In the genomic region with DNA sequence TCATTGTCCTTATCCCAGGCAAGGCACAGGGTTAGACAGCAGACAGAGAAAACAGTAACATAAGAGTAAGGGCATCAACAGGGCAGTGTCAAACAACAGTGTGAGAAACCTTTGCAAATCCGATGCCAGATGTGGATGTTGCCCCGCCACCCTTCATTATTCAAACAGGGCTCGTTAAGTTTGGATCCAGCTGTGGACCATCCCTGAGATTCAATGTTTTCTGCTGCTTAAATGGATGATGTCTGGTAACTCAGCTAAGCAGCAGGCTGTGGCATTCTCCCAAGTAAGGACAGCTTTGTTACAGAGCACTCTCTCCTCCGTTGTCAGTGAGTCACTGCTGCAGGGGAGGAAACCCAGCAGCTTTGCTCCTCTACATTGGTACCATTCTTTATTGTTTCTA, we compare ENCODE assay signal across 19 mouse cellular contexts. TPM values are rescaled to one million over a fixed set of nuclear protein-coding genes. Genes with fewer than 3 reads are reported as not detected.
A peak's percentile ranks its signal among the peaks of the same experiment; 100 is the strongest.
DNase-seq lines count a peak whose midpoint lies in the region; ATAC-seq and TF ChIP-seq lines count a peak whose summit lies in the region.
"Had no signal": no experiment of that assay in that cellular context is flagged by ENCODE, and none has a peak within 500 bp of the region (broad histone marks: within the 10 kb centered on the region; RNA-seq: fewer than 3 reads in every experiment).

No protein-coding gene starts in this region.

- H3K36me3 ChIP-seq in kidney, embryonic 15.5 days: peaks cover 68% of the 10 kb centered on the region
- peaks cover 42% of the 10 kb centered on the region for H3K36me3 ChIP-seq in kidney, embryonic 16.5 days (ENCODE audit: insufficient read depth, low read length)
- H3K36me3 ChIP-seq in forebrain, embryonic 12.5 days (replicated peaks): peaks cover 54% of the 10 kb centered on the region

- no peaks in the 10 kb centered on the region for H3K27me3 ChIP-seq in kidney, embryonic 15.5 days
- H3K27me3 ChIP-seq in kidney, embryonic 16.5 days (ENCODE audit: insufficient read depth, low read length): no peaks in the 10 kb centered on the region
- H3K27me3 ChIP-seq in forebrain, embryonic 12.5 days: no peaks in the 10 kb centered on the region
- H3K27me3 ChIP-seq: embryonic facial prominence, embryonic 12.5 days had no signal

- H3K9me3 ChIP-seq in kidney, embryonic 15.5 days (replicated peaks): no peaks in the 10 kb centered on the region
- no peaks in the 10 kb centered on the region for H3K9me3 ChIP-seq in kidney, embryonic 16.5 days (ENCODE audit: low read length)
- H3K9me3 ChIP-seq in forebrain, embryonic 12.5 days: no peaks in the 10 kb centered on the region
- H3K9me3 ChIP-seq: embryonic facial prominence, embryonic 12.5 days; limb, embryonic 10.5 days had no signal

- TF ChIP-seq CTCF in left cerebral cortex, adult 2 months (IDR thresholded peaks at IDR 0.05): no peak

- DNase-seq in kidney, postnatal 25 days: no peak
- peak; percentile 37 for DNase-seq in right cerebral cortex, postnatal 25 days
- no peak for DNase-seq in right cerebral cortex, postnatal 14 days
- no peak for DNase-seq in left cerebral cortex, adult 2 months (ENCODE audit: extremely low spot score in 1 of 2, low spot score in 2 of 2)
- DNase-seq: cerebellum, adult 2 months; kidney, postnatal 4 days; thymus, adult 18-20 months had no signal

- WGBS in kidney, embryonic 15.5 days: 88% methylated on average over 4 of the region's 4 CpGs
- WGBS in kidney, embryonic 16.5 days: 79% methylated on average over 4 of the region's 4 CpGs
- 62% methylated on average over 4 of the region's 4 CpGs for WGBS in forebrain, embryonic 12.5 days

- H3K4me3 ChIP-seq in kidney, embryonic 15.5 days (replicated peaks): no peak overlapping the region
- no peak overlapping the region for H3K4me3 ChIP-seq in left cerebral cortex, adult 2 months
- H3K4me3 ChIP-seq in kidney, embryonic 16.5 days (ENCODE audit: low read length): no peak overlapping the region
- H3K4me3 ChIP-seq in forebrain, embryonic 12.5 days (replicated peaks): no peak overlapping the region
- H3K4me3 ChIP-seq: embryonic facial prominence, embryonic 12.5 days; limb, embryonic 10.5 days had no signal

- no peak for ATAC-seq in kidney, embryonic 15.5 days (replicated peaks; ENCODE audit: low FRiP score)
- ATAC-seq in kidney, embryonic 16.5 days (ENCODE audit: low FRiP score, low TSS enrichment): no peak
- ATAC-seq in forebrain, embryonic 12.5 days (ENCODE audit: low FRiP score): no peak
- ATAC-seq: activated CD4-positive, CD25-positive, alpha-beta regulatory T cell, adult 4 months; CD4-positive, CD25-positive, alpha-beta regulatory T cell, adult 4 months; intestine, embryonic 16.5 days had no signal

- H3K4me2 ChIP-seq in kidney, embryonic 15.5 days: no peak overlapping the region
- no peak overlapping the region for H3K4me2 ChIP-seq in kidney, embryonic 16.5 days (replicated peaks; ENCODE audit: low read depth, low read length)
- no peak overlapping the region for H3K4me2 ChIP-seq in forebrain, embryonic 12.5 days
- H3K4me2 ChIP-seq: embryonic facial prominence, embryonic 12.5 days; hindbrain, embryonic 14.5 days had no signal

- no peak overlapping the region for H3K9ac ChIP-seq in kidney, embryonic 15.5 days
- H3K9ac ChIP-seq in kidney, embryonic 16.5 days (replicated peaks; ENCODE audit: low read length): no peak overlapping the region
- no peak overlapping the region for H3K9ac ChIP-seq in forebrain, embryonic 12.5 days
- H3K9ac ChIP-seq: embryonic facial prominence, embryonic 12.5 days; hindbrain, embryonic 14.5 days had no signal

- no peaks in the 10 kb centered on the region for H3K4me1 ChIP-seq in kidney, embryonic 15.5 days
- no peaks in the 10 kb centered on the region for H3K4me1 ChIP-seq in kidney, embryonic 16.5 days (ENCODE audit: insufficient read depth, low read length)
- no peaks in the 10 kb centered on the region for H3K4me1 ChIP-seq in forebrain, embryonic 12.5 days
- H3K4me1 ChIP-seq: embryonic facial prominence, embryonic 12.5 days; limb, embryonic 10.5 days had no signal

- intact Hi-C loops in left cerebral cortex, adult 2 months (cut with DNase I): no loop called here

- H3K27ac ChIP-seq in kidney, embryonic 15.5 days: 0 out of 2 replicates have a peak overlapping the region, but pooled peaks have one; percentile 4
- H3K27ac ChIP-seq in left cerebral cortex, adult 2 months: peak overlapping the region; percentile 64
- no peak overlapping the region for H3K27ac ChIP-seq in kidney, embryonic 16.5 days (ENCODE audit: low read length)
- H3K27ac ChIP-seq in forebrain, embryonic 12.5 days: no peak overlapping the region
- H3K27ac ChIP-seq: embryonic facial prominence, embryonic 12.5 days; hindbrain, embryonic 14.5 days; limb, embryonic 10.5 days had no signal

RNA-seq across cellular contexts. Expression of a gene that starts 25.9 kb away (rescaled TPM):
- polyA plus RNA-seq in kidney, embryonic 15.5 days (2015; fragmentation: Nextera tagmentation; extraction: Ambion mirVana): 33.8 and 39.4 TPM in 2 replicates
- 10 to 100 TPM; 64.1 to 65.9 TPM for total RNA-seq in left cerebral cortex, adult 2 months (2021)
- polyA plus RNA-seq in kidney, embryonic 16.5 days (2015; fragmentation: Nextera tagmentation; extraction: Ambion mirVana): 44.6 and 46.3 TPM in 2 replicates
- 18.0 and 18.5 TPM in 2 replicates for polyA plus RNA-seq in forebrain, embryonic 12.5 days (2016; fragmentation: Nextera tagmentation; extraction: Ambion mirVana)

RNA-seq across cellular contexts. Expression of a gene that starts 49.3 kb away (rescaled TPM):
- polyA plus RNA-seq in kidney, embryonic 15.5 days (2015; fragmentation: Nextera tagmentation; extraction: Ambion mirVana): 42.0 and 50.1 TPM in 2 replicates
- total RNA-seq in left cerebral cortex, adult 2 months (2021): 100 to 1,000 TPM; 372 to 402 TPM
- polyA plus RNA-seq in kidney, embryonic 16.5 days (2015; fragmentation: Nextera tagmentation; extraction: Ambion mirVana): 34.4 and 36.9 TPM in 2 replicates
- 74.9 and 76.5 TPM in 2 replicates for polyA plus RNA-seq in forebrain, embryonic 12.5 days (2016; fragmentation: Nextera tagmentation; extraction: Ambion mirVana)

RNA-seq across cellular contexts. Expression of a gene that starts 55.8 kb away (rescaled TPM):
- polyA plus RNA-seq in kidney, embryonic 15.5 days (2015; fragmentation: Nextera tagmentation; extraction: Ambion mirVana): 0.19 and 0.38 TPM in 2 replicates
- 10 to 100 TPM; 29.8 to 31.7 TPM for total RNA-seq in left cerebral cortex, adult 2 months (2021)
- polyA plus RNA-seq in kidney, embryonic 16.5 days (2015; fragmentation: Nextera tagmentation; extraction: Ambion mirVana): 0.17 TPM in 2 replicates
- 1.6 and 1.9 TPM in 2 replicates for polyA plus RNA-seq in forebrain, embryonic 12.5 days (2016; fragmentation: Nextera tagmentation; extraction: Ambion mirVana)
- total RNA-seq: common myeloid progenitor, adult 5-6 weeks; granulocyte monocyte progenitor cell, adult 5-6 weeks; neutrophil, adult 5-6 weeks had no signal
- polyA plus RNA-seq: activated CD4-positive, CD25-positive, alpha-beta regulatory T cell, adult 4 months; CD4-positive, CD25-positive, alpha-beta regulatory T cell, adult 4 months had no signal

Comparison
In these comparisons a context has a peak if more than half of its experiments do, and no peak if none do; other contexts are left out.
1. H3K27ac ChIP-seq: peak in kidney, embryonic 15.5 days (single experiment) and left cerebral cortex, adult 2 months (single experiment); none in kidney, embryonic 16.5 days (single experiment) and forebrain, embryonic 12.5 days (single experiment).